Mouse (Mus musculus) forebrain, postnatal 0 days (tissue): ENCODE data around the gene Axin1. TPM values are rescaled to one million over a fixed set of nuclear protein-coding genes. Genes with fewer than 3 reads are reported as not detected.

Experiments used
- ATAC-seq: fragments of 200-750 bp; cut with Nextera tagmentation; 2 replicates; pipeline ENCODE4 v1.8.0; 2017; ENCODE audit warnings: mild to moderate bottlenecking, moderate library complexity
- DNase-seq: peaks from one replicate; pipeline ENCODE4 v3.0.0-alpha.2; 2015
- H3K27ac ChIP-seq: fragments of 300-500 bp; sonication (generic); 2 replicates; pipeline ENCODE4 v1.5.1; 2014; ENCODE audit warnings: low read depth, mild to moderate bottlenecking, antibody characterized with exemption, low read length, moderate library complexity, mixed read lengths
- H3K27me3 ChIP-seq: fragments of 300-500 bp; sonication (generic); 2 replicates; pipeline ENCODE4 v1.6.1; 2014; ENCODE audit warnings: mild to moderate bottlenecking, low read length, mixed read lengths; ENCODE audit not compliant: insufficient read depth
- H3K36me3 ChIP-seq: fragments of 300-500 bp; sonication (generic); 2 replicates; pipeline ENCODE4 v1.6.1; 2014; ENCODE audit warnings: mild to moderate bottlenecking, moderate library complexity; ENCODE audit not compliant: insufficient read depth
- H3K4me1 ChIP-seq: fragments of 300-500 bp; sonication (generic); 2 replicates; pipeline ENCODE4 v1.6.1; 2014; ENCODE audit warnings: antibody characterized with exemption; ENCODE audit not compliant: insufficient read depth
- H3K4me2 ChIP-seq: fragments of 300-500 bp; sonication (generic); 2 replicates; pipeline ENCODE4 v1.6.1; 2014; ENCODE audit warnings: low read depth, mild to moderate bottlenecking, moderate library complexity
- H3K4me3 ChIP-seq: fragments of 300-500 bp; sonication (generic); 2 replicates; pipeline ENCODE4 v1.5.1; 2014; ENCODE audit warnings: low read depth, low read length, mixed read lengths
- H3K9ac ChIP-seq: fragments of 300-500 bp; sonication (generic); 2 replicates; pipeline ENCODE4 v1.6.1; 2014; ENCODE audit warnings: mild to moderate bottlenecking
- H3K9me3 ChIP-seq: fragments of 300-500 bp; sonication (generic); 2 replicates; pipeline ENCODE4 v1.6.1; 2016; ENCODE audit warnings: low read length
- CTCF ChIP-seq: sonication (generic); IDR thresholded peaks from 2 replicates; pipeline ENCODE4 v1.5.1; 2016; ENCODE audit warnings: antibody characterized with exemption, control low read depth, low read depth
- WGBS: fragments of 180-500 bp; shearing (Covaris S2); extraction: QIAGEN DNeasy Blood & Tissue Kit; methylation state at CpG from one replicate; pipeline ENCODE4 v1.1.7; 2014; 5-methylcytosine and 5-hydroxymethylcytosine counted together
- polyA plus RNA-seq: library from polyadenylated mRNA; unstranded; fragments of >200 nt; fragmentation: Nextera tagmentation; extraction: Ambion mirVana; gene quantifications from 2 replicates; pipeline ENCODE4 v1.2.1, GENCODE M21; 2015
- total RNA-seq: library from RNA; depleted of rRNA; stranded (reverse); fragments of >200 nt; gene quantifications from 2 replicates; pipeline ENCODE4 v1.2.3, GENCODE M21; 2014; rRNA removed

The Axin1 gene
- total and polyA plus RNA-seq, 2 experiments from 2014 or later: 15.1 to 47.6 TPM

DNA sequence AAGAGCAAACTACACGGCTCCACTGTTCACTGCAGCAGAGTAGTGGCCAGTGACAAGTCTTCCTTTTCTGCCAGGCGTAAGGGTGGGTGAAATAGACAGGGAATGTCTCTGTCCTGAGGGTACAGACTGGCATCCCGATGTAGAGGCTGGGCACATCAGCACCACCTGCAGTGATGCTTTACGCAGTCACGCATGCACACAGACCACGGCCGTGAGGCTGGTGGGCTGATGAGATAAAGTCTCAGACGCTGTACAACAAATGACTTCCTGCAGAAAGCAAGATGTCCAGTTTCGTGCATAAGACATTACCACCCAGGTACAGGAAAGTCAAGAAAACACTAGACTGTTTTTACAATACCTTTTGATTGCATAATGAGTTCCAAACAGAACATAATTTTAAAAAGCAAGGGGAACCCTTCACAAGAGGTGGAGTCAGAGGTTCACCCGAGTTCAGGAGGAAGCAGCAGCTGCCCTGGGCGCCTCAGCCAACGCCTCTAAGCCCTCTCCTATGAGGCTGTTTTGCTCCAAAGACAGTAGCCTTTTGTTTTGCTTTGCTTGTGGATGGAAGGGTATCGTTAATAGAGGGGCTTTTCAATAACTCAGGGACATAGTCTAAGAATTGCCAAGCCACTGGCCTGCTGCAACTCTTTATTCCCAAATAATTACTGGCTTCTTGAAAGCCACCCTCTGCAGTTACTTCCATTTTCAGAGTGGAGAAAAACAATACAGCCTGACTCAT, 96.8 kb downstream of the Axin1 start:
- Histone ChIP-seq H3K36me3 (no peaks in the 10 kb centered on the region), H3K27me3 (no peaks in the 10 kb centered on the region), H3K9ac (no peak overlapping the region), H3K4me3 (no peak overlapping the region), H3K4me2 (no peak overlapping the region), H3K27ac (no peak overlapping the region), H3K4me1 (no peaks in the 10 kb centered on the region), H3K9me3 (no peaks in the 10 kb centered on the region)
- no peak for TF ChIP-seq CTCF
- 49% methylated on average over 13 of the region's 13 CpGs for WGBS
- ATAC-seq: no peak
- DNase-seq: no peak

DNA sequence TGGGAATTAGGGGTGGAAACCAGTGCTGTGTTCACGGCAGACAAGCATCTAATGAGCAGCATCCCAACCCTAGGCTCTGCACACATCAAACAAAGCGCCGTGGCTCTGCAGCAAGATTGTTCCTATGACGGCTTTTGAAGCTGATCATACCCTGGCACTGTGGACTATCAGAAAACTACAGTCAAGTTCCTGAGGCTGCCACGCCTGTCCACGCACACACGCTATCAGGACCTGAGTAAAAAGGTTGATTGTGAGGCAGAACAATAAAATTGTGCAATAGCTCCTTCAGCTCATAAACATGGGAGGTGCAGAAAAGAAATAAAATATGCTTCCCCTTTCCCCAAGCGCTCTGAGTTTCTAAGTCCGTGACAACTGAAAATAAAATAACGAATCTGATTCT, 99.2 kb downstream of the Axin1 start:
- Histone ChIP-seq H3K4me2 (no peak overlapping the region), H3K9me3 (no peaks in the 10 kb centered on the region), H3K4me3 (no peak overlapping the region), H3K9ac (no peak overlapping the region), H3K27me3 (no peaks in the 10 kb centered on the region), H3K36me3 (no peaks in the 10 kb centered on the region), H3K27ac (no peak overlapping the region), H3K4me1 (no peaks in the 10 kb centered on the region)
- no peak for TF ChIP-seq CTCF
- 83% methylated on average over 10 of the region's 10 CpGs for WGBS
- no peak for DNase-seq
- no peak for ATAC-seq

DNA sequence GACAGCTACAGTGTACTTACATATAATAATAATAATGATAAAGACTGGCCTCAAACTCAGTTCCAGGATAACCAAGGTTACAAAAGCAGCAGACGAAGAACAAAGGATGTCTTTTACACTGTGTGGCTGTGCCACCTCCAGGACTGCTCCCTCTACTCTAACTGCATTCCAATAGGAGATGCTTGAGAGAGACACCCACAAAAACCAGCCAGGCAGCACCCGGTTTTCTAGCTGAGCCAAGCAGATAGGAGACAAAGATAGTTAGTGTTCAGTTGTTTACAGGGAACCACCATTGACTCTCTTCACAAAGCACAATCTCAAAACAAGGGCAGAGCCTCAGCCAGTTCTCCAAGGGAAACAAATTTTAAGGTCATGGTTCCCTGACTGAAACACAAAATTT, 101.1 kb downstream of the Axin1 start:
- TF ChIP-seq CTCF: no peak
- Histone ChIP-seq H3K4me2 (no peak overlapping the region), H3K9me3 (no peaks in the 10 kb centered on the region), H3K36me3 (no peaks in the 10 kb centered on the region), H3K27me3 (no peaks in the 10 kb centered on the region), H3K9ac (no peak overlapping the region), H3K27ac (no peak overlapping the region), H3K4me1 (no peaks in the 10 kb centered on the region), H3K4me3 (no peak overlapping the region)
- 65% methylated on average over 2 of the region's 2 CpGs for WGBS
- no peak for DNase-seq
- no peak for ATAC-seq

DNA sequence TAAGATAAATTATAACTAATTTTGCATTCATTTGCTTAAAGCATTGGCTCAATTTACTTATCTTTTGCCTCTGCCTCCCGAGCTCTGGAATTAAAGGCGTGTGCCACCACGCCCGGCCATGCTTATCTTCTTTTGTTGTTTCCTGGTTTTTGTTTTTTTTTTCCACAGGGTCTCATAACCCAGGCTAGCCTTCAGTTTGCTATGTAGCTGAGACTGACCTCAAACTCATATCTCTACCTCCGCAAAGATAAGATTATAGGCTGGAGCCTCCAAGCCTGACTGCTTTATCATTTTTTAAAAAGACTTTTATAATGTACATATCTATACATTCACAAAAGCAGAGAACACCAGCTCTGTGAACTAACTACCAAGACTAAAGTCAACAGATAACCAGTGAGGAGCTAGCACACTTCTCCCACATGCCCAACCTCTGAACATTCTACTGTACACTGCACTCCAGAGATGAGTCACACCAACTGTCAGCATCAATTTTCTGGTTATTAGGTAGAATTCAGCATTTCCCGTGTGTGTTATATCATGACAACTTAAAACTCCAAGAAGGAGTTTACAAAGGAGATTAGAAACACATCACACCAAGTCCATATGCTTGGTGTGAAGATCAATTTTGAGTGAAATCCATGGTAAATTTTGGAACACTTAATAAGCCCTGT, 101.8 kb downstream of the Axin1 start:
- H3K36me3 ChIP-seq: no peaks in the 10 kb centered on the region
- no peaks in the 10 kb centered on the region for H3K9me3 ChIP-seq
- no peak overlapping the region for H3K4me3 ChIP-seq
- H3K27ac ChIP-seq: no peak overlapping the region
- H3K27me3 ChIP-seq: no peaks in the 10 kb centered on the region
- no peak overlapping the region for H3K9ac ChIP-seq
- no peak for TF ChIP-seq CTCF
- WGBS: 90% methylated on average over 6 of the region's 6 CpGs
- no peak for DNase-seq
- ATAC-seq: no peak
- no peaks in the 10 kb centered on the region for H3K4me1 ChIP-seq
- H3K4me2 ChIP-seq: no peak overlapping the region

DNA sequence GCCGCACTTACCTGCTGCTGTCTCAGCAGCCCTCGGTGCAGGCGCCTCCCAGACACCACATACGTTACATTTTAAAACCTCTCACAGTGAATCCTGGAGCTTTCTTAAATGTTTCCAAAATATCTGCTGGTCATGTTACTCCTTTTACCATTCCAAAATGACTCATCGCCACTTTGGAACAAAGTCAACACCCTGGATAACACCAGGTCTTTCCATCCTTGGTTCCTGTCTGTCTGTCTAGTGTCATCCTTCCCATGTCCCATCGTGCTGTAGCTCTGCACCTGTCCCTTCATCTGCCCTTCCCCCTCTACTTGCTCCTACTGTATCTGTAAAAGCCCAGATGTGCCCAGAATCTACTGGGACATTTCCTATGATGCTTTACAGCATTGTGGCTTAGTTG, 102.5 kb downstream of the Axin1 start:
- H3K27ac ChIP-seq: no peak overlapping the region
- no peak for TF ChIP-seq CTCF
- H3K4me2 ChIP-seq: no peak overlapping the region
- H3K4me3 ChIP-seq: no peak overlapping the region
- H3K9me3 ChIP-seq: no peaks in the 10 kb centered on the region
- WGBS: 82% methylated on average over 6 of the region's 6 CpGs
- H3K27me3 ChIP-seq: no peaks in the 10 kb centered on the region
- H3K9ac ChIP-seq: no peak overlapping the region
- no peak for ATAC-seq
- H3K4me1 ChIP-seq: no peaks in the 10 kb centered on the region
- DNase-seq: no peak
- no peaks in the 10 kb centered on the region for H3K36me3 ChIP-seq

DNA sequence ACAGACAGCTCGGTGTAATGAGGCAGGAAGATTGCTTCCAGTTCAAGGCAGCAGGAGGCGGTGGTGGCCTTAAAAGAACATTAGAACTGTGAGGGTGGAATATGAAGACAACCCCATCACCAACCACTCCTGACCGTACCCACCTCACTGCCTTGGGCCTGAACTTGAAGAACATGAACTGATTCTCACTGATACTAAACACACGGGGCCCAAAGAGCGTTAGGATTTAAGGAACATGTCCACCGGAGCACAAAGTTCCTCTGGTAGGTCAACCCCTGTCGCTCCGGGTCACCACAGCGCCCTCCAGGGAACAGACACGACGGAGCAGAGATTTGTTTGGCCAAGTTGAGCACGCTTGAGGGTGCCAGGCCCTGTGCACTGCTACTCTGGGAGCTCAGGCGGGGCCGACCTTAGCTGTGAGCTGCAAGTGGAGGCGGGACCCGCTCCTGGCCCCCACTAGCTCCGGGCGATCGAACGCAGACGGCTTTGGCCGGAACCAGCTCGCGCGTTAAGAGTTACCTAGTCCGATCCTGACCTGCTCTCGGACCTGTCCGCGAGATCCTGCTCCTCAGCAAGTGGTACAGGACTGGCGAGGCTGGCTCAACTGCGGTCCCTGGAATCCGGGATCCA, 105.1 kb downstream of the Axin1 start:
- TF ChIP-seq CTCF: peak; percentile 52; the same call in 1 of the 2 replicates
- DNase-seq (peak; percentile 64), ATAC-seq (peak; percentile 79)
- Histone ChIP-seq H3K4me2 (peak overlapping the region; percentile 73), H3K27ac (peak overlapping the region; percentile 79), H3K9me3 (no peaks in the 10 kb centered on the region), H3K36me3 (no peaks in the 10 kb centered on the region), H3K9ac (peak overlapping the region; percentile 61), H3K27me3 (no peaks in the 10 kb centered on the region), H3K4me1 (no peaks in the 10 kb centered on the region), H3K4me3 (peak overlapping the region; percentile 63)
- under 1% methylated on average over 32 of the region's 32 CpGs for WGBS

DNA sequence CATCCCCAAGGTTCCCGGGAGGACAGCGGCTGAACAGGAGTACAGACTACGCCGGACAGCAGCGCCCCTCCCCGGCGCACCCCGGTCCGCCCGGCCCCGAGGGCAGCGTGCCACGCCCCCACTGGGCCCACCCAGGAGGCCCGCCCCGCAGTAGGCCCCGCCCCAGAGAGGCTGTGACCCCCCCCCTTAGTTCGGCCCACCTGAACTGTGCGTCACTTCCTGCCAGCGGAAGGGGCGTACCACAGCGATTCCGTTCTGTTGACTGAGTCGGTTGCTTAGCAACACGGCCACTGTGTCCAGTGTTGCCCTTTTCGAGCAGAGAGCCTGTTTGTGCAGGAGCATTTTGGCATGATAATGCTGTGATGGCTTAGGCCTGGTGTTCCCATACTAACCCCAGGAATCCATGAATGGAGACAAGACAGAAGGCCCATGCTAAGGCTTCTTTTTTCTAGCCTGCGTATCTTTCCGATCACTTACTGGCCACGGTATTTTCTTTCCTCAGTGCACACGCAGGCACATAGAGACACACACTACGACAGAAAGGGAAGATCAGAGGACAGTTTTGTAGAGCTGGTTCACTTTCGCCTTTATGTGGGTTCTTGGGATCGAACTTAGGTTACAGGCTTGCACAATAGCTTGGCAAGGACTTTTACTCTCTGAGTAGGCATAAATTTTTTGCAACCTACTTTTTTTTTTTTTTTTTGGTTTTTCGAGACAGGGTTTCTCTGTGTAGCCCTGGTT, 105.8 kb downstream of the Axin1 start, which contains the start of gene Fam234a:
Gene Fam234a (minus strand): TSS at position 142 of the 741 bp plus-strand sequence.
- Histone ChIP-seq H3K9ac (peak within 1 kb of the TSS; percentile 61), H3K4me1 (no peaks in the 10 kb centered on the region), H3K27me3 (no peaks in the 10 kb centered on the region), H3K4me3 (peak within 1 kb of the TSS; percentile 63), H3K27ac (peak within 1 kb of the TSS; percentile 79), H3K4me2 (peak within 1 kb of the TSS; percentile 73), H3K36me3 (no peaks in the 10 kb centered on the region), H3K9me3 (no peaks in the 10 kb centered on the region)
- DNase-seq (peak; percentile 96), ATAC-seq (peak; percentile 97)
- TF ChIP-seq CTCF: 0 out of 2 replicates have a peak, but pooled peaks have one; percentile 18
- 6% methylated on average over 30 of the region's 33 CpGs for WGBS

Other genes with a start within 250 kb of the Axin1 start
- gene Rab40c, start 219.0 kb upstream of the Axin1 start, total RNA-seq: 30.9 and 31.4 TPM in 2 replicates
- gene Rab40c, start 219.0 kb upstream of the Axin1 start, polyA plus RNA-seq: 40.3 and 46.1 TPM in 2 replicates
- gene Pigq, start 193.8 kb upstream of the Axin1 start, total RNA-seq: 42.2 and 50.6 TPM in 2 replicates
- gene Pigq, start 193.8 kb upstream of the Axin1 start, polyA plus RNA-seq: 58.1 and 63.7 TPM in 2 replicates
- not detected in 2 replicates for gene Nhlrc4, start 193.7 kb upstream of the Axin1 start, total RNA-seq
- gene Nhlrc4, start 193.7 kb upstream of the Axin1 start, polyA plus RNA-seq: 0.44 TPM in 1 of 2 replicates, not detected in the other
- gene A930017K11Rik, start 186.1 kb upstream of the Axin1 start, total RNA-seq: 0.10 TPM in 1 of 2 replicates, not detected in the other
- gene A930017K11Rik, start 186.1 kb upstream of the Axin1 start, polyA plus RNA-seq: 0.07 TPM in 1 of 2 replicates, not detected in the other
- 24.7 and 24.9 TPM in 2 replicates for gene Capn15, start 152.9 kb upstream of the Axin1 start, total RNA-seq
- gene Capn15, start 152.9 kb upstream of the Axin1 start, polyA plus RNA-seq: 11.4 and 15.2 TPM in 2 replicates
- 21.5 and 30.0 TPM in 2 replicates for gene Rab11fip3, start 69.1 kb upstream of the Axin1 start, total RNA-seq
- 11.6 and 15.4 TPM in 2 replicates for gene Rab11fip3, start 69.1 kb upstream of the Axin1 start, polyA plus RNA-seq
- gene Decr2, start 48.4 kb upstream of the Axin1 start, total RNA-seq: 32.7 and 41.1 TPM in 2 replicates
- 29.5 and 35.3 TPM in 2 replicates for gene Decr2, start 48.4 kb upstream of the Axin1 start, polyA plus RNA-seq
- gene Nme4, start 43.1 kb upstream of the Axin1 start, total RNA-seq: 9.5 and 16.0 TPM in 2 replicates
- gene Nme4, start 43.1 kb upstream of the Axin1 start, polyA plus RNA-seq: 11.4 and 12.9 TPM in 2 replicates
- 2.8 and 4.3 TPM in 2 replicates for gene Tmem8, start 25.4 kb upstream of the Axin1 start, total RNA-seq
- 2.4 and 2.5 TPM in 2 replicates for gene Tmem8, start 25.4 kb upstream of the Axin1 start, polyA plus RNA-seq
- 116 and 166 TPM in 2 replicates for gene Mrpl28, start 15.2 kb upstream of the Axin1 start, total RNA-seq
- 182 and 189 TPM in 2 replicates for gene Mrpl28, start 15.2 kb upstream of the Axin1 start, polyA plus RNA-seq
- not detected in 2 replicates for gene Pdia2, start 60.4 kb downstream of the Axin1 start, total RNA-seq
- not detected in 2 replicates for gene Pdia2, start 60.4 kb downstream of the Axin1 start, polyA plus RNA-seq
- 17.1 and 28.3 TPM in 2 replicates for gene Rgs11, start 64.3 kb downstream of the Axin1 start, total RNA-seq
- 7.9 and 12.5 TPM in 2 replicates for gene Rgs11, start 64.3 kb downstream of the Axin1 start, polyA plus RNA-seq
- gene Arhgdig, start 69.1 kb downstream of the Axin1 start, total RNA-seq: 140 and 171 TPM in 2 replicates
- gene Arhgdig, start 69.1 kb downstream of the Axin1 start, polyA plus RNA-seq: 230 and 243 TPM in 2 replicates
- gene Fam234a, start 105.6 kb downstream of the Axin1 start, total RNA-seq: 18.3 and 20.1 TPM in 2 replicates
- 22.7 and 28.9 TPM in 2 replicates for gene Fam234a, start 105.6 kb downstream of the Axin1 start, polyA plus RNA-seq
- gene Luc7l, start 114.2 kb downstream of the Axin1 start, total RNA-seq: 101 and 120 TPM in 2 replicates
- gene Luc7l, start 114.2 kb downstream of the Axin1 start, polyA plus RNA-seq: 70.2 and 88.4 TPM in 2 replicates